Mouse (Mus musculus) left cerebral cortex, postnatal 10 days (tissue): ENCODE measurements around the gene Pvrig. TPM values are rescaled to one million over a fixed set of nuclear protein-coding genes. Genes with fewer than 3 reads are reported as not detected.
"Not testable (repeated sequence)": the region's sequence is repeated elsewhere in the genome, so short reads cannot be mapped to it uniquely, and the experiment has no call there.

Experiments
- DNase-seq, 2 experiments: peaks; one replicate each; pipeline ENCODE4 v3.0.0; 2021 to 2022; ENCODE audit warnings: low spot score in 2 of 2, mixed read lengths in 1 of 2; ENCODE audit errors: extremely low spot score in 1 of 2
- intact Hi-C: fragments of 180-260 bp; cut with DNase I; formaldehyde crosslinking; loops from one replicate; pipeline ENCODE4 v1.15.1; 2025
- total RNA-seq, 2 experiments: library from RNA; stranded (reverse); gene quantifications; 2 replicates each; pipeline ENCODE4 v1.2.3; 2021

Pvrig gene
- not detected for total RNA-seq

DNA sequence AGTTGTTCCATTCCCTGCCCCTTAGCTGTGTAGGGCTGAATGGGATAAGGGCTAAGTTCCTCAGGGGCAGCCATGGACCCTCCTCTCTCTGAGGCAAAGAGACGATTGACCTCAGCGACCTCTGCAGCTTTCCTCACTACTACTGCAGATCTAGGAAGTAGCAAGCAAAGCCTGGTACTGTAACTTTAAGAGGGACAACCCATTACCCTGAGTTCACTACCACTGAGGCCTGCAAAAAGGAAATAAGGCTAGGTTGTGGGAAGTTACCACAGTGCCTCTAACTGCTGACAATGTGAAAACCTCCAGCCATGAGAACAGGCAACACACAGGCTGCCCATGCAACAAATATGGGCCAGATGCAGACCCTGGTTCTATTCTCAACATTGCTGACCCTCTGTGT lies at the start of gene Pvrig:
TSS of gene Pvrig (plus strand) at position 301 of the 400 bp plus-strand sequence.
- DNase-seq = no peak
- intact Hi-C loops = no loop called here

DNA sequence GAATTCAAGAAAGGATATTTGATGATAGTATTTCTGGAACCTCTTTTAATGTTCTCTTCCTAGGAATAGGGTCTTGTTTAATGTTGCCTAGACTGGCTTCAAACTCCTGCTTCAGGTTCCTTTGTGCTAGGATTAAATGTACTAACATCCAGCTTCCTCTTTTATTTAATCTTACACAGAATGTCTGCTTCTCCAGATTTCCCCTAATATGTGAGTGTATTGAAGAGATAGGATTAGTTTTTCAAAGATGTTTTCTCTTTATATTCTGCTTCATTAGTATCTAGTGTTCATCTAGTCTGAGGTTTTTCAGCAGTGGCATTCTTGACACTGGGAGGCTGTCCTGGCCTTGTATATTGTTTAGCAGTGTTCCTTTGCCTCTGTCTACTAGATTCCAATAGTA lies 47.6 kb upstream of the Pvrig start:
- intact Hi-C loops = no loop called here
- DNase-seq = no peak

DNA sequence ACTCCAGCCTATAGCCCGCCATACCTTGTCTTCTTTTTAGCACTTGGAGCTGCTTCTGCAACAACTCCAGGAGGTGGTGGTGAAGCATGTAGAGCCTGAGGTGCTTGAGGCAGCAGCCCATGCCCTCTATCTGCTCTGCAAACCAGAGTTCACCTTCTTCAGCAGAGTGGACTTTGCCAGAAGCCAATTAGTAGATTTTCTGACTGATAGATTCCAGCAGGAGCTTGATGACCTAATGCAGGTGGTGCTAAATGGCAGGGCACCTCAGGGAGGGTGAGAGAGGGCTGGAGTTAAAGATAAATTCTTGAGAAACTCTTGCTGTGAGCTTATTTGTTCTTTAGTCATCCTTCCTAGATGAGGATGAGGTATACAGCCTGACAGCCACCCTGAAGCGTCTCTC lies 42.1 kb upstream of the Pvrig start:
- DNase-seq = no peak
- intact Hi-C loops = no loop called here

DNA sequence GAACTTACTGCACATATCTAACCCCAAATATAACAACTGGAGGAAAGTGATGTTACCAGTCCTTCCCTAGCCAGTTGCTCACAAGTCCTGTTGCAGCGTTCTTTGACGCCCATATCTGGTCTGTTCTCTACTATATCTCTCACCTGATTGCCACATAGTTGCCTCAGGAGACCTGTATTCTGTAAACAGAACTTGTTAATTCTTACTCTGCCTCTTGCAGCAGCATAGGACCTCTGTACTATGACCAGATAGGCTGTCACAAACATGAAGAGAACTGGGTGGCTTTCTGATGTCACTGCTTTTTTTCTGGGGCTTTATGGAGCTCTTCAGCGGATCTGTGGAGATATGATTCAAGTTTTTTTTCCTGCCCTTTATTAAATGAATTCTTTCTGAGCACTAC lies 29.0 kb upstream of the Pvrig start:
- no peak for DNase-seq
- intact Hi-C loops = no loop called here

DNA sequence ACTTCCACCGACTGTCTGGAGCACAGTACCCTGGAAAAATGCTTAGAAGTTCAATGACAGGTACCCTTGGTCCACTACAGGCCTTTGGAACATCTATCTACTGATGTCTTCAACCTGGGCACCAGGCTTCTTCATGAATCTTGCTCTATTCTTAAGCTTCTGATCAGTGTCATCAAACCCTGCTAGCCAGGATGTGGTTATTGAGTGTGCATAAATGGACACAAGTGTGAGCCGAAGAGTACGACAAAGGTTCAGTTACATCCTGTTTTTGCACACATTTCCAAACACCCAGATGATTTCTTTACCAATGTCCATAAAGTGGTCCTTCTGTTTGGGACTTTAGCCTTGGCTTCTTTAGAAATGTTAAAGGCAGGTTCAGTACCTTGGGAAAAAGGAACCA lies 1.5 kb downstream of the Pvrig start:
- intact Hi-C loops = no loop called here
- no peak for DNase-seq

DNA sequence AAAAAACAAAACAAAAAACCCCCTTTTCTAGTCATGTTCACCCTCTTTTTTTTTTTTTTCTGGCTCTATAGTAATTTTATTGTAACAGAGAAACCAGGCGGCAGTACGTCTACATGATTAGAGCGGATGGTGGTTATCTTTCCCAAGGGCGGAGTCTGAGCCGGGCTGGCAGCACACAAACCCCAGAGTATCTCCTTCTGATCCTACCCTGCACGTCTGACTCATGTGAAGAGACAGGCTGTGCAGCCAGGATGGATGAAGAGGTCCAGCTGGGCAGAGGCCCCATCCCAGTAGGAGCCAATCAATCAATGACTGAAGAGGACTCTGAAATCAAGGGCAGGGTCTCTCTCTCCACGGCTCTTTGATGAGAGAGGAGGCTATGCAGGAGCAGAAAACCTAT lies 21.4 kb downstream of the Pvrig start:
- DNase-seq, intact Hi-C loops: not testable (repeated sequence)

DNA sequence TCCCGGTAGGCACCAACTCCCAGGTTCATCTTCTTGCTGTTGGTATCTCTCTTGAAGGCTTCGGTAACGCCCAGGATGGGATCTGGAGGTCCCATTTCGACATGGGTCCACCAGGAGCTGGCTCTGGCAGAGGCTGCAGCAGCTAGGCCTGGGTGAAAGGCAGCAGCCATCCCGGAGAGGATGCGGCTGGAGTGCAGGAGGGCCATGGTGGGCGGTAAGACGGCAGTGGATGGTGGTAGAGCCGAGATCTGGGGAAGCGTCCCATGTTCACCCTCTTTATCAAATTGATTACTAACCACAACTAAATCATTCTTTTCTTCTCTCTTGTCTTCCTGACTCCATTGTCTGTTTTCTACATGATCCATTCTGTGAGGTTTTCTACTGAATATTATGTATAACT lies 23.6 kb downstream of the Pvrig start:
- intact Hi-C loops, DNase-seq: not testable (repeated sequence)

Other genes with a start within 250 kb of the Pvrig start
- gene Zscan21, start 225.1 kb upstream of the Pvrig start, total RNA-seq = 10 to 100 TPM; 21.8 to 26.1 TPM
- gene Zfp113, start 186.2 kb upstream of the Pvrig start, total RNA-seq = 10 to 100 TPM; 10.5 to 10.6 TPM
- gene Cops6, start 180.9 kb upstream of the Pvrig start, total RNA-seq = 100 to 1,000 TPM; 145 to 149 TPM
- 10 to 100 TPM; 26.2 to 28.1 TPM for gene Ap4m1, start 170.0 kb upstream of the Pvrig start, total RNA-seq
- 10 to 100 TPM; 15.6 to 16.0 TPM for gene Mcm7, start 169.5 kb upstream of the Pvrig start, total RNA-seq
- gene Taf6, start 154.5 kb upstream of the Pvrig start, total RNA-seq = 10 to 100 TPM; 28.8 to 31.3 TPM
- gene Cnpy4, start 154.5 kb upstream of the Pvrig start, total RNA-seq = 10 to 100 TPM; 13.9 to 15.1 TPM
- 10 to 100 TPM; 10.3 to 11.1 TPM for gene Mblac1, start 147.6 kb upstream of the Pvrig start, total RNA-seq
- under 1 TPM in 1 of 2 experiments, not detected in 1; 0.13 TPM for gene Nxpe5, start 116.1 kb upstream of the Pvrig start, total RNA-seq
- gene Lamtor4, start 86.5 kb upstream of the Pvrig start, total RNA-seq = 10 to 100 TPM; 65.3 to 70.0 TPM
- 10 to 100 TPM; 74.6 to 75.5 TPM for gene BC037034, start 77.9 kb upstream of the Pvrig start, total RNA-seq
- 1 to 10 TPM; 3.4 to 4.0 TPM for gene Gal3st4, start 69.1 kb upstream of the Pvrig start, total RNA-seq
- gene Gm43720, start 62.0 kb upstream of the Pvrig start, total RNA-seq = under 1 TPM in 1 of 2 experiments, not detected in 1; 0.11 TPM
- 1 to 10 TPM; 3.8 to 4.1 TPM for gene Gpc2, start 62.0 kb upstream of the Pvrig start, total RNA-seq
- gene Stag3, start 61.7 kb upstream of the Pvrig start, total RNA-seq = 1 to 10 TPM; 1.8 to 3.2 TPM
- 10 to 100 TPM; 25.5 to 27.1 TPM for gene Zfp157, start 99.5 kb downstream of the Pvrig start, total RNA-seq
- not detected for gene 1700123K08Rik, start 222.8 kb downstream of the Pvrig start, total RNA-seq